Mouse (Mus musculus) layer of hippocampus, adult 2 months (tissue): ENCODE results near the gene Oxct2a. TPM values are rescaled to one million over a fixed set of nuclear protein-coding genes. Genes with fewer than 3 reads are reported as not detected.
"Not testable (repeated sequence)": the region's sequence is repeated elsewhere in the genome, so short reads cannot be mapped to it uniquely, and the experiment has no call there.

ENCODE experiments used
- DNase-seq, 2 experiments: peaks; one replicate each; pipeline ENCODE4 v3.0.0; 2022; ENCODE audit warnings: low spot score in 2 of 2
- H3K27ac ChIP-seq: fragments of 200-600 bp; 2 replicates; pipeline ENCODE4 v1.8.1; 2022
- H3K4me3 ChIP-seq: fragments of 200-600 bp; 2 replicates; pipeline ENCODE4 v1.8.1; 2022; ENCODE audit warnings: mild to moderate bottlenecking
- CTCF ChIP-seq: fragments of 200-600 bp; conservative IDR thresholded peaks from 2 replicates; pipeline ENCODE4 v1.8.1; 2022; ENCODE audit warnings: antibody characterized with exemption, mild to moderate bottlenecking, moderate library complexity
- total RNA-seq, 2 experiments: library from RNA; stranded (reverse); gene quantifications; 2 replicates each; pipeline ENCODE4 v1.2.3; 2021

The Oxct2a gene
- total RNA-seq, 2 experiments from 2014 or later: not detected

- TF ChIP-seq CTCF: no peak
Observed at GRCm38 (mm10) chr4:123298226-123298625, 25.2 kb downstream of the Oxct2a start.

GRCm38 (mm10) chr4:123297195-123297960 is 26.1 kb downstream of the Oxct2a start:
- Histone ChIP-seq H3K27ac (no peak overlapping the region), H3K4me3 (no peak overlapping the region)
- TF ChIP-seq CTCF: no peak
- no peak for DNase-seq

More at GRCm38 (mm10) chr4:123298226-123298625, 25.2 kb downstream of the Oxct2a start:
- no peak for DNase-seq
- no peak overlapping the region for H3K4me3 ChIP-seq
- no peak overlapping the region for H3K27ac ChIP-seq

- Histone ChIP-seq H3K4me3 (no peak overlapping the region), H3K27ac (no peak overlapping the region)
- no peak for TF ChIP-seq CTCF
- no peak for DNase-seq
Observed at GRCm38 (mm10) chr4:123296148-123296534, 27.3 kb downstream of the Oxct2a start.

GRCm38 (mm10) chr4:123295516-123296147 is 27.8 kb downstream of the Oxct2a start:
- TF ChIP-seq CTCF: no peak
- no peak for DNase-seq
- Histone ChIP-seq H3K4me3 (no peak overlapping the region), H3K27ac (no peak overlapping the region)

- not testable (repeated sequence) for DNase-seq, H3K27ac ChIP-seq, H3K4me3 ChIP-seq
Observed at GRCm38 (mm10) chr4:123295026-123295425, 28.4 kb downstream of the Oxct2a start.

- peak; percentile 50 for TF ChIP-seq CTCF
Observed at GRCm38 (mm10) chr4:123293661-123294443, 29.6 kb downstream of the Oxct2a start.

GRCm38 (mm10) chr4:123292989-123293388 is 30.4 kb downstream of the Oxct2a start:
- Histone ChIP-seq H3K4me3 (no peak overlapping the region), H3K27ac (no peak overlapping the region)
- DNase-seq: no peak
- TF ChIP-seq CTCF: no peak

More at GRCm38 (mm10) chr4:123293661-123294443, 29.6 kb downstream of the Oxct2a start:
- Histone ChIP-seq H3K27ac (no peak overlapping the region), H3K4me3 (no peak overlapping the region)
- no peak for DNase-seq

- no peak overlapping the region for H3K27ac ChIP-seq
- no peak for DNase-seq
- no peak for TF ChIP-seq CTCF
- no peak overlapping the region for H3K4me3 ChIP-seq
Observed at GRCm38 (mm10) chr4:123292390-123292789, 31.0 kb downstream of the Oxct2a start.

GRCm38 (mm10) chr4:123289038-123289437 is 34.4 kb downstream of the Oxct2a start:
- no peak for DNase-seq
- TF ChIP-seq CTCF: no peak
- H3K4me3 ChIP-seq: no peak overlapping the region
- no peak overlapping the region for H3K27ac ChIP-seq

GRCm38 (mm10) chr4:123286790-123287189 is 36.6 kb downstream of the Oxct2a start:
- TF ChIP-seq CTCF: no peak
- Histone ChIP-seq H3K4me3 (no peak overlapping the region), H3K27ac (no peak overlapping the region)
- DNase-seq: no peak

GRCm38 (mm10) chr4:123284731-123285624 is 38.5 kb downstream of the Oxct2a start:
- no peak for DNase-seq
- TF ChIP-seq CTCF: no peak
- no peak overlapping the region for H3K27ac ChIP-seq
- no peak overlapping the region; the same call in 1 of the 2 replicates for H3K4me3 ChIP-seq

- H3K4me3 ChIP-seq: peak overlapping the region; percentile 64
- peak overlapping the region; percentile 33; the same call in 1 of the 2 replicates for H3K27ac ChIP-seq
- DNase-seq: not testable (repeated sequence)
Observed at GRCm38 (mm10) chr4:123283675-123284064, 39.8 kb downstream of the Oxct2a start.

GRCm38 (mm10) chr4:123282915-123283674 is 40.3 kb downstream of the Oxct2a start:
- DNase-seq: not testable (repeated sequence)
- Histone ChIP-seq H3K27ac (peak overlapping the region; percentile 89; the same call in 1 of the 2 replicates), H3K4me3 (peak overlapping the region; percentile 64)
